In the genomic region with DNA sequence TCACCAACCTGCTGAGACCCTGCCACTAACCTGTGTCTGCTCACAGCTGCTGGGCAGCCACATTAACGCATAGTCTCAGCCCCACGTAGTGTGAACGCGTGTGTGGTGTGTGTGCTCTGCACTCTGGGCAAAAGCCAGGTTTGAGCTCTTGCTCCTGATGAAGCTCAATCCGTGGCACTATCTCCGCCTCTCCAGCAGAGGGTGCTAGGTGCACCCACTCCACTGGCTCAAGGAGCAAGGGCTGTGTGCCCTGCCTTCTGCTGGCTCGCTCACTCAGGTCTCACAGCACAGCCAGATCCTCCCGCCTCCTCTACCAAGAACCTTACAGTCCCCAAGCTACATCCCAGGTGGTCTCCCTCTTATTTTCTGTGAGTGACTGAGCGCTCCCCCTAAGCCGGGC, we compare ENCODE assay signal across 8 mouse cellular contexts. TPM values are rescaled to one million over a fixed set of nuclear protein-coding genes. Genes with fewer than 3 reads are reported as not detected.
A peak's percentile ranks its signal among the peaks of the same experiment; 100 is the strongest.
DNase-seq lines count a peak whose midpoint lies in the region; ATAC-seq and TF ChIP-seq lines count a peak whose summit lies in the region.

No protein-coding gene starts in this region.

- no peaks in the 10 kb centered on the region for H3K9me3 ChIP-seq in midbrain, embryonic 10.5 days (replicated peaks)
- no peaks in the 10 kb centered on the region for H3K9me3 ChIP-seq in midbrain, embryonic 15.5 days
- no peaks in the 10 kb centered on the region for H3K9me3 ChIP-seq in limb, embryonic 10.5 days (replicated peaks)
- H3K9me3 ChIP-seq in midbrain, postnatal 0 days (ENCODE audit: low read length) = no peaks in the 10 kb centered on the region

- H3K4me1 ChIP-seq in midbrain, embryonic 10.5 days = no peaks in the 10 kb centered on the region
- H3K4me1 ChIP-seq in midbrain, embryonic 15.5 days = no peaks in the 10 kb centered on the region
- peaks cover 65% of the 10 kb centered on the region for H3K4me1 ChIP-seq in limb, embryonic 10.5 days
- no peaks in the 10 kb centered on the region for H3K4me1 ChIP-seq in midbrain, postnatal 0 days (ENCODE audit: insufficient read depth, low read length)

- no peak for TF ChIP-seq POLR2A in brain, embryonic 14.5 days (IDR thresholded peaks at IDR 0.05; ENCODE audit: borderline replicate concordance, extremely low read depth, insufficient read depth, insufficient read length, poor library complexity, severe bottlenecking)

- H3K4me2 ChIP-seq in midbrain, embryonic 15.5 days = no peak overlapping the region
- no peak overlapping the region for H3K4me2 ChIP-seq in midbrain, postnatal 0 days (ENCODE audit: low read depth, low read length, poor library complexity, severe bottlenecking)

- ATAC-seq in midbrain, embryonic 15.5 days (replicated peaks) = no peak
- ATAC-seq in erythroid progenitor cell, adult 5-6 weeks (replicated peaks; ENCODE audit: low FRiP score, poor library complexity, severe bottlenecking) = 0 out of 2 replicates have a peak, but pooled peaks have one; percentile 41
- ATAC-seq in midbrain, postnatal 0 days (ENCODE audit: low FRiP score) = no peak; the same call in 1 of the 2 replicates

- H3K27ac ChIP-seq in midbrain, embryonic 10.5 days (replicated peaks) = no peak overlapping the region
- H3K27ac ChIP-seq in midbrain, embryonic 15.5 days = no peak overlapping the region
- peak overlapping the region; percentile 63 for H3K27ac ChIP-seq in limb, embryonic 10.5 days
- H3K27ac ChIP-seq in midbrain, postnatal 0 days (ENCODE audit: low read depth, low read length) = no peak overlapping the region

- no peaks in the 10 kb centered on the region for H3K27me3 ChIP-seq in midbrain, embryonic 10.5 days (ENCODE audit: low read depth, poor library complexity, severe bottlenecking)
- H3K27me3 ChIP-seq in midbrain, embryonic 15.5 days (replicated peaks) = no peaks in the 10 kb centered on the region
- H3K27me3 ChIP-seq in limb, embryonic 10.5 days (ENCODE audit: low read depth, poor library complexity, severe bottlenecking) = no peaks in the 10 kb centered on the region
- H3K27me3 ChIP-seq in midbrain, postnatal 0 days (ENCODE audit: insufficient read depth, low read length) = no peaks in the 10 kb centered on the region

- no peak overlapping the region for H3K4me3 ChIP-seq in midbrain, embryonic 10.5 days
- H3K4me3 ChIP-seq in midbrain, embryonic 15.5 days = no peak overlapping the region
- no peak overlapping the region for H3K4me3 ChIP-seq in limb, embryonic 10.5 days
- no peak overlapping the region for H3K4me3 ChIP-seq in midbrain, postnatal 0 days (ENCODE audit: low read depth, low read length)

- DNase-seq in midbrain, embryonic 10.5 days (ENCODE audit: low spot score) = peak; percentile 45
- DNase-seq in brain, embryonic 14.5 days (ENCODE audit: low read depth) = peak; percentile 42
- peak; percentile 64 for DNase-seq in kidney, adult 18-20 months
- DNase-seq in limb, embryonic 10.5 days (ENCODE audit: low spot score) = peak; percentile 69
- DNase-seq in midbrain, postnatal 0 days (ENCODE audit: low spot score) = peak; percentile 62
- peak; percentile 30 for DNase-seq in thymus, postnatal 25 days

- peak; percentile 71 for TF ChIP-seq CTCF in brain, embryonic 14.5 days (IDR thresholded peaks at IDR 0.05; ENCODE audit: borderline replicate concordance, extremely low read depth, insufficient read depth, insufficient read length)
- TF ChIP-seq CTCF in midbrain, postnatal 0 days (IDR thresholded peaks at IDR 0.05) = peak; percentile 72

- H3K9ac ChIP-seq in midbrain, embryonic 15.5 days = no peak overlapping the region
- H3K9ac ChIP-seq in midbrain, postnatal 0 days (replicated peaks; ENCODE audit: low read length, poor library complexity, severe bottlenecking) = no peak overlapping the region

- 64% methylated on average over 10 of the region's 10 CpGs for WGBS in midbrain, embryonic 10.5 days
- 66% methylated on average over 10 of the region's 10 CpGs for WGBS in midbrain, embryonic 15.5 days
- WGBS in limb, embryonic 10.5 days = 62% methylated on average over 10 of the region's 10 CpGs
- WGBS in midbrain, postnatal 0 days = 66% methylated on average over 10 of the region's 10 CpGs

- peaks cover 75% of the 10 kb centered on the region for H3K36me3 ChIP-seq in midbrain, embryonic 10.5 days
- no peaks in the 10 kb centered on the region; the same call in 1 of the 2 replicates for H3K36me3 ChIP-seq in midbrain, embryonic 15.5 days (replicated peaks)
- peaks cover 81% of the 10 kb centered on the region for H3K36me3 ChIP-seq in limb, embryonic 10.5 days
- H3K36me3 ChIP-seq in midbrain, postnatal 0 days (ENCODE audit: insufficient read depth, low read length) = peaks cover 46% of the 10 kb centered on the region

RNA-seq across cellular contexts. Expression of a gene that starts 21.5 kb away (rescaled TPM):
- 15.9 and 16.1 TPM in 2 replicates for polyA plus RNA-seq in midbrain, embryonic 10.5 days (2016; fragmentation: Nextera tagmentation; extraction: Ambion mirVana)
- 16.3 TPM in 2 replicates for polyA plus RNA-seq in midbrain, embryonic 15.5 days (2015; fragmentation: Nextera tagmentation; extraction: Ambion mirVana)
- 21.7 and 27.3 TPM in 2 replicates for polyA plus RNA-seq in brain, embryonic 14.5 days (2012; rRNA removed)
- 4.3 and 10.5 TPM in 2 replicates for total RNA-seq in erythroid progenitor cell, adult 5-6 weeks (2015; ENCODE audit: low replicate concordance)
- 1.1 and 4.5 TPM in 2 replicates for total RNA-seq in erythroid progenitor cell, adult 5-6 weeks (2017; ENCODE audit: low replicate concordance)
- polyA plus RNA-seq in limb, embryonic 10.5 days (2016; fragmentation: Nextera tagmentation; extraction: Ambion mirVana) = 14.6 and 19.7 TPM in 2 replicates
- 19.3 and 26.5 TPM in 2 replicates for total RNA-seq in midbrain, postnatal 0 days (2014; rRNA removed)
- polyA plus RNA-seq in midbrain, postnatal 0 days (2015; fragmentation: Nextera tagmentation; extraction: Ambion mirVana) = 10.9 and 15.2 TPM in 2 replicates

RNA-seq across cellular contexts. Expression of a gene that starts 21.5 kb away (rescaled TPM):
- 99.7 and 103 TPM in 2 replicates for polyA plus RNA-seq in midbrain, embryonic 10.5 days (2016; fragmentation: Nextera tagmentation; extraction: Ambion mirVana)
- polyA plus RNA-seq in midbrain, embryonic 15.5 days (2015; fragmentation: Nextera tagmentation; extraction: Ambion mirVana) = 68.5 and 72.1 TPM in 2 replicates
- 16.5 and 22.4 TPM in 2 replicates for polyA plus RNA-seq in brain, embryonic 14.5 days (2012; rRNA removed)
- 4.0 TPM in 1 of 2 replicates, not detected in the other for total RNA-seq in erythroid progenitor cell, adult 5-6 weeks (2015; ENCODE audit: low replicate concordance)
- 1.2 TPM in 1 of 2 replicates, not detected in the other for total RNA-seq in erythroid progenitor cell, adult 5-6 weeks (2017; ENCODE audit: low replicate concordance)
- polyA plus RNA-seq in limb, embryonic 10.5 days (2016; fragmentation: Nextera tagmentation; extraction: Ambion mirVana) = 115 and 133 TPM in 2 replicates
- 45.0 and 65.4 TPM in 2 replicates for total RNA-seq in midbrain, postnatal 0 days (2014; rRNA removed)
- 64.4 and 65.6 TPM in 2 replicates for polyA plus RNA-seq in midbrain, postnatal 0 days (2015; fragmentation: Nextera tagmentation; extraction: Ambion mirVana)
